Mouse (Mus musculus): ENCODE measurements around the gene Sipa1l1. TPM values are rescaled to one million over a fixed set of nuclear protein-coding genes. Genes with fewer than 3 reads are reported as not detected.

The Sipa1l1 gene
- total and polyA plus RNA-seq, 3 experiments = 141 to 365 (median 161) TPM

DNA sequence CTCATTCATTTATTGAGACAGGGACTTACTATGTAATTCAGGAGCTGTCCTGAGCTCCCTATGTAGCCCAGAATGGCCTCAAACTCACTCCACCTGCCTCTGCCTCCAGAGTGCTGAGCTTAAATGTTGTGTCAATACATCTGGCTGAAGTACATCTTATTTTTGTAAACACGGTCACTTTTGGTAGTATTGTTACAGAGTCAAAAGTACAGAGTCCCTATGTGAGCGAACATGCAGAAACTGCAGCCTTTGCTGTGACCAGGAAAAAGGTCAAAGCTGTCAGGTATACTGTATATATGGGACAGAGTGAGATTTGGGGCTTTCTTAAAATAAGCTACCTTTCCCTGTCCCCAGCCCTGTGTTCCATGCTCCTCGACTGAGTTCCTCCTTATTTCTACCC lies 17.6 kb downstream of the Sipa1l1 start:
- peaks cover 60% of the 10 kb centered on the region for H3K4me1 ChIP-seq (ENCODE audit: insufficient read depth, low read depth, low read length)
- DNase-seq (ENCODE audit: low spot score) (no peak), ATAC-seq (ENCODE audit: extremely low read depth, insufficient number of reproducible peaks, low FRiP score, poor library complexity, severe bottlenecking) (no peak)
- H3K4me3 ChIP-seq (ENCODE audit: low read depth, low read length) = no peak overlapping the region
- H3K36me3 ChIP-seq (replicated peaks) = peaks cover 63% of the 10 kb centered on the region
- peaks cover 6% of the 10 kb centered on the region for H3K9me3 ChIP-seq (replicated peaks)
- TF ChIP-seq CTCF (IDR thresholded peaks at IDR 0.05; ENCODE audit: low read depth, low read length) (no peak), GATA1 (IDR thresholded peaks at IDR 0.05; ENCODE audit: borderline replicate concordance, low read length) (no peak), POLR2AphosphoS5 (IDR thresholded peaks at IDR 0.05; ENCODE audit: insufficient replicate concordance, low read depth, low read length) (no peak), GATA2 (IDR thresholded peaks at IDR 0.05; ENCODE audit: borderline replicate concordance, low read depth, low read length) (no peak), TAL1 (conservative IDR thresholded peaks at IDR 0.05; ENCODE audit: low read depth, low read length) (no peak)
- H3K27me3 ChIP-seq (ENCODE audit: insufficient read depth, low read length) = no peaks in the 10 kb centered on the region

- no peak overlapping the region for H3K4me3 ChIP-seq (ENCODE audit: low read depth, low read length)
- no peaks in the 10 kb centered on the region for H3K27me3 ChIP-seq (ENCODE audit: insufficient read depth, low read length)
- H3K36me3 ChIP-seq (replicated peaks) = peaks cover 63% of the 10 kb centered on the region
- H3K9me3 ChIP-seq (replicated peaks) = peaks cover 1% of the 10 kb centered on the region
- peaks cover 60% of the 10 kb centered on the region for H3K4me1 ChIP-seq (ENCODE audit: insufficient read depth, low read depth, low read length)
- ATAC-seq (ENCODE audit: extremely low read depth, insufficient number of reproducible peaks, low FRiP score, poor library complexity, severe bottlenecking) = no peak
- TF ChIP-seq POLR2AphosphoS5 (IDR thresholded peaks at IDR 0.05; ENCODE audit: insufficient replicate concordance, low read depth, low read length) = no peak
- no peak for TF ChIP-seq CTCF (IDR thresholded peaks at IDR 0.05; ENCODE audit: low read depth, low read length)
- TF ChIP-seq GATA2 (IDR thresholded peaks at IDR 0.05; ENCODE audit: borderline replicate concordance, low read depth, low read length) = no peak
- TF ChIP-seq GATA1 (IDR thresholded peaks at IDR 0.05; ENCODE audit: borderline replicate concordance, low read length) = no peak
- TF ChIP-seq TAL1 (conservative IDR thresholded peaks at IDR 0.05; ENCODE audit: low read depth, low read length) = no peak
- no peak for DNase-seq (ENCODE audit: low spot score)
Measured at GRCm38 (mm10) chr12:82187178-82187839, 18.2 kb downstream of the Sipa1l1 start.

DNA sequence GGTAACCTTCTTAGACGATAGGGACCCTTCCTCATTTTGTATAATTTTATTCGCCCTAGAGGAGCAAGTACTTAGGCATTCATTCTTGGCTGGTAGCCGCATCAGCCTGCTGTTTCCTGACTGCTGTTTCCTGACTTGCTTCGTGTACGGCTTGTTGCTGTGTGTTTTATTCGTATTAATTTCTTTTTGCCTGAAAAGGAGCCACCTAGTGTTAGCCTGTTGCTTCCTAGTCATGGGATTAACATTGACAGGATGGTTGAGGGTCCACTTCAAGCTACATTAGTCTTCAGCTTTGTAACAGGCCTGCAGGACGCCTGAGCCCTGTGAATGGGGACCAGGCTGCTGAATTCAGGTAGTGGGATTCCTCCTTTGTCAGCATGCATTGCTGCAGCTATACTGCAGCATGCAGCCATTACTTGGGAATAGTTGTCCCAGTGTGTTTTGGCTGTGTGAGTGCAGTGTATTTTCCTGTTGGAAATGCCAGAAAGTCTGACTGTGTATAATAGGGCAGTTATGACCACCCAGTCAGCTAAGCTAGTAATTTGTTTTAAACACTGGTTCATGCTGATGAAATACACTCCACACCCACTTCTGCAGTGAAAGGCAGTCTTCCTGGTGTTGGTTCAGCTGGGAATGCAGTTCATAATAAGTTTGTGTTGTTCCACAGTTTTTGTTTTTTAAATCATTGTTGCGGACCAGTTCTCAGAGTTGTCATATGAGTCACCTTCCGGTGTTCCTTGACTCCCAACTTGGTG lies 19.4 kb downstream of the Sipa1l1 start:
- peaks cover 66% of the 10 kb centered on the region for H3K36me3 ChIP-seq (replicated peaks)
- TF ChIP-seq POLR2AphosphoS5 (IDR thresholded peaks at IDR 0.05; ENCODE audit: insufficient replicate concordance, low read depth, low read length) (0 out of 2 replicates have a peak, but pooled peaks have one; percentile 37), GATA2 (IDR thresholded peaks at IDR 0.05; ENCODE audit: borderline replicate concordance, low read depth, low read length) (no peak)
- ATAC-seq (ENCODE audit: extremely low read depth, insufficient number of reproducible peaks, low FRiP score, poor library complexity, severe bottlenecking) (no peak), DNase-seq (ENCODE audit: low spot score) (no peak)
- H3K27me3 ChIP-seq (ENCODE audit: insufficient read depth, low read length) = no peaks in the 10 kb centered on the region
- no peaks in the 10 kb centered on the region for H3K9me3 ChIP-seq (replicated peaks)
- peak overlapping the region; percentile 62; the same call in 1 of the 2 replicates for H3K4me3 ChIP-seq (ENCODE audit: low read depth, low read length)
- H3K4me1 ChIP-seq (ENCODE audit: insufficient read depth, low read depth, low read length) = peaks cover 71% of the 10 kb centered on the region

DNA sequence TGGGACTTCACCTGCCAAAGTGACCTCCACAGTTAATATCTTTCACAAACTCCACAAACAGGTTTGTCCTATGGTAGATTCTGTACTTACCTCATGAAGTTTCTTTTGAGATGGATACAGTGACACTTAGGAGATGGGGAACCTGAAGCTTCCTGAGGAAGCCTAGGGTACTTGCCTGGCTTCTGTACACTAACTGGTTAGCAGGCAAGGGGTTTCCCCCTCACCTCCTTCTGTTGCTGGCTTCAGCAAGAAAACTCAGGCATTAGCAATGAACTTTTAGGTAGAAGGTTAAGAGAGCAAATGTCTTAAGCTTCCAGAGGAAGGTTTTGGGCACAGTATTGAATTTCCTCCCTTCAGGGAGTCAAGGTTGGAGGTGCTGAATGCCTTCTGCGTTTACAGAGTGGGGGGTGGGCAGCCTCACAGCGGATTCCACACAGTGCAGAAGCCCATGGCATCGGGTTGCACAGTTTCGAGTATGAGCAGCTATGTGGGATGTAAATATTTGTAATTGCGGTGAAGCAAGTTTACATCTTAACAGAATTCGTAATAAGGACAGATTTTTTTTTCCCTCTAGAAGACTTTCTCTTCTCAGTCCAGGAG lies 20.1 kb downstream of the Sipa1l1 start:
- no peak for DNase-seq (ENCODE audit: low spot score)
- Histone ChIP-seq H3K36me3 (replicated peaks) (peaks cover 72% of the 10 kb centered on the region), H3K4me1 (ENCODE audit: insufficient read depth, low read depth, low read length) (peaks cover 77% of the 10 kb centered on the region), H3K4me3 (ENCODE audit: low read depth, low read length) (peak overlapping the region; percentile 62; the same call in 1 of the 2 replicates), H3K27me3 (ENCODE audit: insufficient read depth, low read length) (no peaks in the 10 kb centered on the region), H3K9me3 (replicated peaks) (no peaks in the 10 kb centered on the region)
- no peak for ATAC-seq (ENCODE audit: extremely low read depth, insufficient number of reproducible peaks, low FRiP score, poor library complexity, severe bottlenecking)
- TF ChIP-seq TAL1 (conservative IDR thresholded peaks at IDR 0.05; ENCODE audit: low read depth, low read length) = no peak
- TF ChIP-seq CTCF (IDR thresholded peaks at IDR 0.05; ENCODE audit: low read depth, low read length) = no peak
- no peak for TF ChIP-seq GATA2 (IDR thresholded peaks at IDR 0.05; ENCODE audit: borderline replicate concordance, low read depth, low read length)
- TF ChIP-seq POLR2AphosphoS5 (IDR thresholded peaks at IDR 0.05; ENCODE audit: insufficient replicate concordance, low read depth, low read length) = no peak

- peak; percentile 73 for ATAC-seq (ENCODE audit: extremely low read depth, insufficient number of reproducible peaks, low FRiP score, poor library complexity, severe bottlenecking)
Measured at GRCm38 (mm10) chr12:82189715-82190581, 20.8 kb downstream of the Sipa1l1 start.

GRCm38 (mm10) chr12:82190582-82190965 lies 21.5 kb downstream of the Sipa1l1 start:
- no peak for TF ChIP-seq CTCF (IDR thresholded peaks at IDR 0.05; ENCODE audit: low read depth, low read length)
- TF ChIP-seq POLR2AphosphoS5 (IDR thresholded peaks at IDR 0.05; ENCODE audit: insufficient replicate concordance, low read depth, low read length) = 0 out of 2 replicates have a peak, but pooled peaks have one; percentile 72
- ATAC-seq (ENCODE audit: extremely low read depth, insufficient number of reproducible peaks, low FRiP score, poor library complexity, severe bottlenecking) = no peak

More at GRCm38 (mm10) chr12:82189715-82190581, 20.8 kb downstream of the Sipa1l1 start:
- Histone ChIP-seq H3K4me1 (ENCODE audit: insufficient read depth, low read depth, low read length) (peaks cover 84% of the 10 kb centered on the region), H3K27me3 (ENCODE audit: insufficient read depth, low read length) (no peaks in the 10 kb centered on the region), H3K36me3 (replicated peaks) (peaks cover 80% of the 10 kb centered on the region), H3K9me3 (replicated peaks) (no peaks in the 10 kb centered on the region), H3K4me3 (ENCODE audit: low read depth, low read length) (peak overlapping the region; percentile 62)
- DNase-seq (ENCODE audit: low spot score) = peak; percentile 69
- TF ChIP-seq TAL1 (conservative IDR thresholded peaks at IDR 0.05; ENCODE audit: low read depth, low read length) = peak; percentile 73
- TF ChIP-seq POLR2AphosphoS5 (IDR thresholded peaks at IDR 0.05; ENCODE audit: insufficient replicate concordance, low read depth, low read length) = no peak

More at GRCm38 (mm10) chr12:82190582-82190965, 21.5 kb downstream of the Sipa1l1 start:
- H3K9me3 ChIP-seq (replicated peaks) = no peaks in the 10 kb centered on the region
- peaks cover 86% of the 10 kb centered on the region for H3K36me3 ChIP-seq (replicated peaks)
- peak overlapping the region; percentile 57; the same call in 1 of the 2 replicates for H3K4me3 ChIP-seq (ENCODE audit: low read depth, low read length)
- DNase-seq (ENCODE audit: low spot score) = no peak
- H3K4me1 ChIP-seq (ENCODE audit: insufficient read depth, low read depth, low read length) = peaks cover 91% of the 10 kb centered on the region
- H3K27me3 ChIP-seq (ENCODE audit: insufficient read depth, low read length) = no peaks in the 10 kb centered on the region

Data from G1E (cell line).